Mouse (Mus musculus) liver, embryonic 14.5 days (tissue): ENCODE data around the gene Rassf1.

Experiments used
- CTCF ChIP-seq: IDR thresholded peaks from 2 replicates; pipeline ENCODE4 v1.5.1; 2016; ENCODE audit warnings: antibody characterized with exemption, low read depth, control low read depth
- EP300 ChIP-seq: IDR thresholded peaks from 2 replicates; pipeline ENCODE4 v1.6.1; 2016; ENCODE audit warnings: antibody characterized with exemption, low read depth

GRCm38 (mm10) chr9:107606591-107606990, 55.2 kb downstream of the Rassf1 start:
- TF ChIP-seq CTCF (no peak), EP300 (no peak)
